Mouse (Mus musculus) mouse embryonic stem cell (cell line): ENCODE results near the gene Cpsf4l.
"Not testable (repeated sequence)": the region's sequence is repeated elsewhere in the genome, so short reads cannot be mapped to it uniquely, and the experiment has no call there.

Source experiments
- in situ Hi-C, 2 experiments: fragments of 300-500 bp; cut with MboI; formaldehyde crosslinking; loops; 1 replicate in 1 of 2; 3 replicates in 1 of 2; pipeline ENCODE4 v1.14.3; 2019 to 2020; ENCODE audit warnings: low sequenced_read_pairs in 2 of 2, low pct_unique_long_range_greater_than_20kb in 1 of 2, mixed read lengths in 1 of 2; ENCODE audit not compliant: unreplicated experiment in 1 of 2

Cpsf4l gene

DNA sequence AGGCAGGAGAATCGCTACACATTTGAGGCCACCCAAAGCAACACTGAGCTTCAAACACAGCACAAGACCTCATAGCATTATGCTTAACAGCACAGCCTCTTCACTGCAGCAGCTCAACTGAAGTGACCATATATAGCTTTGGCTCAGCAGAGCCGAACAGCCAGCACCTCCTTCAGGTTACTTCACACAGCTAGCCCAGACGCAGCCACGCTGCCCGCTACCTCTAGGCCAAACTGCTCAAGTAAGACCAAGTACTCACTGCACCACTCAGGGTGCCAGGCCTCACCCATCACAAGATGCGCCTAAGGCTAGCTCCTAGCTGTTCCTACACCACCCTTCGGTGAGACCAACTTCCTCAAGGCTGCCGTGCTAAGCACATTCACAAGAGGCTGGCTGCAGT, 31.4 kb downstream of the Cpsf4l start:
- in situ Hi-C loops: no loop called here

DNA sequence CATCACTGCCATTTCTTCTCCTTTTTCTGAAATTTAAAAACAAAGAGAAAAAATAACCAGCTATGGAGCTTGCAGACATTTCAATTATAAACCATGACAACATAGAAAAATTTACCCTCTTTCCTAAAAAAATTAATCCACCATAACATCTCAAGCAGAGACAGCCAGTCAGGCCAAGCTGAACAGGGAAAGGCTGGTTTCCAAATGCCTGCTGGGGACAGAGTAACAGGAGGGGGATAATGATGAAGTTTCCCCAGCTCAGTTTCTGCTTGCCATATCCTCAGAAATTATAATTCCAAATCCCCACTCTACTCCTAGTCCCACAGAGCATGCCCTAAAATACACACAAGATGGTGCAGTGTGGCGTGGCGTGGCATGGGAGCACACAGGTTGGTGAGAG, 32.4 kb downstream of the Cpsf4l start:
- in situ Hi-C loops: no loop called here

DNA sequence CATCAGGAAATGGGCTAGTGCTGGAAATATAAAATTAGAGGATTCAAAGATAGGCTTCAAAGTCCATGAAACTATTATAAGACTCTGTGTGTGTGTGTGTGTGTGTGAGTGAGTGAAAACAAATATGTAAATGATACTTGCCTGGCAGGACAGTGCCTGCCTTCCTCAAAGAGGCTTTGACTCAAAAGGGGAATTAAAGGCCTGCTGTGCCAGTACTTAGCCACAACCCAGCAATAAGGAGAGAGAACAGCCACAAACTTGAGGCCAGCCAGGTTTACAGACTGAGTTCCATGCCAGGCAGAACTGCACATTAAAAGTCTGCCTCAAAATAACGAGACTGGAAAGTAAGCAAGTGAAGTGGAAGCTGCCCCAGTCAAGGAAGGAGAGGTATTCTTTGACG, 33.0 kb downstream of the Cpsf4l start:
- in situ Hi-C loops: no loop called here

DNA sequence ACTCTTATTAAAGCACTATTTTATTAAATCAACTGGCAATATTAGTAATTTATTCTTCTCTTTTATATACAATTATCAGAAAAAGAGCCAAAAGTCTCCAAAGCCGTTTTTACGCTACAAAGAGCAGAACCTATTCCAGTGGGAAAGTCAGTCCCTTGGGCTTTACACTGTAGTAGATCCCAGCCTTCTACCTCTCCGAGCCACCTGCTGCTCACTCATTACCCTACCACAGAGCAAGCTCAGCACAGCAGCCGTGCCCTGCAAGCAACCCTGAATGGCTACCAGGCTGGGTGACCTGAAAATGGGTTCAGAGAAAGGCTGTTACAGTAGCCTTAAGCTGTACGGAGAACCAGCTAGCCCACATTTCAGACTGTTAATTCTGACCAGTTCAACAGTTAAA, 35.2 kb downstream of the Cpsf4l start:
- in situ Hi-C loops: no loop called here

DNA sequence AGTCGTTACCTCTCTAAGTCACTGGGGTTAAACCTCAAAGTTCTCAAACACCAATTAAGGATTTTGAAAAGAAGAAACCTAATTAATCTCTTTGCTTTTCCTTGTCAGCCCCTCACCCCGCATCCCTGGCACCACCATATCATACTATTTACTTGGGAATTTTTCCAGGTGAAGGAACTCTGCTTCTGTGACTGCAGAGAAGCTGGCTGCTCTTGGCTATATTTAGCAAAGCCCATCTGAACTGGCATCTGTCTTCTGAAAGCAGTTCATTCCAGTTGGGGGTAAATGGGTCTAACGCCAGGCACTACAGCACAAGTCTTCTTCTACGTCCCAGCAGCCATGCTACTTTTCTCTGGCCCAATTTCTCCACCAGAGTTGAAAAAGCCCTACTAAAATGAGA, 36.2 kb downstream of the Cpsf4l start:
- in situ Hi-C loops: no loop called here

DNA sequence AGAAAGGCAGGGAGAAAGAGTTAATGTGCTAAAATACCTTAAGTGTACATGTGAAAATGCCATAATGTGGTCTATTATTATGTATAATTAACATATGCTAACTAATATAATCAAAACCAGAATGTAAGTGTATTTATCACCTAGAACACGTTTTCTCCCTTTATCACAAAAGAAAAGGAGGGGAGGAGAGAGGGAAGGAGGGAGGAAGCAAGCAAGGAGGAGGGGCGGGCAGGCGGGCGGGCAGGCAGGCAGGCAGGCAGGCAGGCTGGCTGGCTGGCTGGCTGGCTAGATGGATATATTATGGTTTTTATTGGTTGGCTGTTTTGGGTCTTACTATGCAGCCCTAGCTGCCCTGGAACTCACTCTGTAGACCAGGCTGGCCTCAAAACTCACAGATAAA, 40.1 kb downstream of the Cpsf4l start:
- in situ Hi-C loops: no loop called here

DNA sequence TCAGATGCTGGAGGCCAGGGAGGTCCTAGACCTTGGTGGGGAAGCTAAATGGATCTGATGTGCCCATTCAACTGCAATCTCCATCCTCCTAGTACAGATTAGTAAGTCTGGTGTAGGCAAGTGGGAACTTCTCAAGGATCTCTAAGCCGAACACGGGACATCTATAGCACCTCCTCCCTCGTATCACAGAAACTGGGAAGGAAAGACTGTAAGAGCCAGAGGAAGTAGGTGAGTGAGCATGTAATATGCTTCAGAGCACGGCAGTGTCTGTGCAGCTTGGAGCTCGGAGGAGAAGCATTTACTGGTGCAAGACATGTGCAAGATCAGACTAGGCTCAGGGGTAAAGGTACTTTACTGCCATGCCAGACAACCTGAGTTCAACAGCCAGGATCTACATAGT, 41.0 kb downstream of the Cpsf4l start:
- in situ Hi-C loops: no loop called here

DNA sequence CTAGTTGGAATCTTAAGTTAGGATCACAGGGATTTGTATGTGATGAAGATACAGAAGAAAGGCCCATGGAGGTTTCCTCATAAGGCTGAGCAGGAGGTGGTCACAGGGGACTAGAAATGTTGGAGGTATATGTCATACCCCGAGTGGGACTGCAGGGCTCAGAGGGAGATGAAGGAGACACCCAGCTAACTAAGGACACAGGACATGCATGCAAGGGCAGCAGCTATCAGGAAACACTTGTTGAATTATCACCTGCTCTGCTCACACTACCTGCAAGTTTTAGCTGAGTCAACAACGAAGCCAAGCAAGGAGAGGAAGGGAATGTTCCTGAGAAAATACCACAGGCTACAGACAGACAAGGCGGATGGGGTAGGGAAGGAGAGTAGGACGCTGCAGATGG, 42.1 kb downstream of the Cpsf4l start:
- in situ Hi-C loops: no loop called here

DNA sequence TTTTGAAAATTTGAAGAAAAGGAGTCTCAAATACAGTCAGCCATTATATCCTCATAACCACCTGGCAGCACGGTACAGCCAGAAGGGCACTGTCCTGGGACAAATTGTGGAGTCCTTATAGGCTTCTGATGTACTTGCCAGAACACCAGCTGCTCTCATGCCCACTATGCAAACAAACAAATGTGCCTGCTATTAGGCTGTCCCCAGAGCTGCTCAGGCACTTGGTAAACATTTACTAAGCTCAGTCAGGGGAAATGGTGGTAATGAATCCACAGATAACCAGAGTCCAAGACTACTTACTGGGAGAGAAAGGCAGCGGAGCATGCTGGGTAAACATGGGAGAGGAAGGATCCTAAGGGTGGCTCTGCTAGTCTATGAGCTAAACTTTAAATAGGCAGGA, 42.7 kb downstream of the Cpsf4l start:
- in situ Hi-C loops: no loop called here

DNA sequence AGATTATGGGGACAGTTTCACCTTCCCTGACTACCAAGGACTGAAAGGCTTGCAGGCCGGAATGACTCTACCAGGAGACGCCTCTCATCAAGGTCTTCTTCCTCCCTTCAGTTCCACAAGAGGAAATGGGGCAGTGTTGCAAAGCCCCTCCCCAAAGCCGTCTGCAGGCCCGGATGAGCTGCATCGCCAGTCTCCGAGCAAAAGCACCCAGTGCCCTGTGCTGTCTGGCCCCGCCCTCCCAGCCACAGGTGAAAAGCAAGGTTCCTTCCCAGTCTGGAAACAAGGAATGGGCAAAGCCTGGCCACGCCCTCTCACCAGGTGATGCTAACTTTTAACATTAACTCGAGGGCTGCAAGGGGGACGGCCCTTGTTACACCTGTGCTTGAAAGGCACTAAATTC, 43.2 kb downstream of the Cpsf4l start:
- in situ Hi-C loops: no loop called here

DNA sequence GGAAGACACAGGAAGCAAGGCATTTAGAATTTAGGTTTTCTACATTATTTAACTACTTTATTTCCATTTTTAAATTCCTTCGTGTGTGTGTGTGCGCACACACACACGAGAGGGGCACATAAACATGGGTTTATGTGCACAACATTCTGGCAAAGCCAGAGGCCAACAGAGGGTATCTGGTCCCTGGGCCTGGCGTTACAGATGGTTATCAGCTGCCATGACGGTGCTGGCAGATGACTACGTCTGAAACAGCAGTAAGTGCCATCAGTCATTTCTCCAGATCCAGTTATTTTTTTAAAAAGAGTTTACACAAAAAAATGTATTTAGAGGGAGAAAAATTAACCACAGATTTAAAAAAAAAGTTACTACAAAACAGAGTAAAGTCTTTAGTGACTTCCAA, 43.6 kb downstream of the Cpsf4l start:
- in situ Hi-C loops: no loop called here

DNA sequence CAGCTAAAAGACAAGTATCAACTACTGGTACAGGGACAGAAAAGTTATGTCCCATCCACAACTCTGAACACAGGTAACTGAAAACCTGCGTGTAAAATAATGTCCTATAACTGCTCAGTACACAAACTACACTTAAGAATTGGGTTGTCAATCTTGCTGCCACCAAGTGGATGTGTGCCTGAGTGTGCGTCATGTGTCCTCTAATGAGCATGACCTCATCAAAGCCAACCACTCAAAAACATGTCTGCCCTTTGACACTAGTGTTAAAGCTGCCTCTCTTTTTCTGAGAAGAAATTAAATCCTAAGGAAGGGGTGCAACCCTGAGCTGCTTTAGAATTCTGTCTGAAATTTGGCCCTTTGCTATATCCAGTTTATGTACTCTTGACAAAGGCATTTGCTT, 45.5 kb downstream of the Cpsf4l start:
- in situ Hi-C loops: no loop called here

DNA sequence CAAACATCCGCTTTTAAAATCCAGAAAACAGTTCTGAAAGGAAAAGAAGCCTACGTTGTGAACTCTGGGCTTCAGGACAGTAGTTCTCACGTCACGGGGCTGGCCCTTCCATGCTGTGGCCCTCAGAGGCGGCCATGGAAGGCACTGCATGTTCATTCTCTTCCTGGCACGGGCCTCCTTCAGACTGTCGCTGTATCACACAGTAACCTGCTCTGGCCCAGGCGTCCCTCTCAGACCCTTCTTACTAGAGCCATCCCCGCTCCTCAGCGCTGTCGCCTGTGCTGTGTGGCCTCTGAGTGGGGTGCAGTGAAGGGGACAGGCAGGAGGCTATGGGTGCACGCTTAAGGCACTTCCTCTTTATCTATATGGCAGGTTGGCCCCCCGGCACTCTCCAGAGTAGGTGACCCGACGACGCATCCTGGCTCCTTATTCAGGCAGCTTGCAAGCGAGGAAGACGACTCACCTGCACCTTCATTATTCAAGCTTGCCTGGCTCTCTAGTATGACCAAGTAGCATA, 47.9 kb downstream of the Cpsf4l start:
- in situ Hi-C loops: no loop called here

DNA sequence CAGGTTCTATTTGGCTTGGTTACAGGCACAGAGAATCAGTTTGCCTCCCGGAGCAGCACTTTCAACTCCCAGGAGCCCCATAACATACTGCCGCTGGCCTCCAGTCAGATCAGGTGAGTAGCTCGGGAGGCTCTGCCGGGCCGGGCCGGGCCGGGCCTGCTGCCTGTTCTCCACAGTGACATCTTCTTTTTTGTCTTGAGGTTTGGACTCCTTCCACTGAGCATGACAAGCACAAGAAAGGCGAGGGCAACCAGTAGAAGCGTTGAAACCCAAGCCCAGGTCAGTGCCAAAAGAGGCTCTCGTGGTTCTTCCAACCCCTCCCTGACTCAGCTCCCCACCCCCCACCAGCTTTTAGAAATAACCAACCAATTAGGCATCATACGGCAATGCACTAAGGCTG, 48.9 kb downstream of the Cpsf4l start:
- in situ Hi-C loops: no loop called here

DNA sequence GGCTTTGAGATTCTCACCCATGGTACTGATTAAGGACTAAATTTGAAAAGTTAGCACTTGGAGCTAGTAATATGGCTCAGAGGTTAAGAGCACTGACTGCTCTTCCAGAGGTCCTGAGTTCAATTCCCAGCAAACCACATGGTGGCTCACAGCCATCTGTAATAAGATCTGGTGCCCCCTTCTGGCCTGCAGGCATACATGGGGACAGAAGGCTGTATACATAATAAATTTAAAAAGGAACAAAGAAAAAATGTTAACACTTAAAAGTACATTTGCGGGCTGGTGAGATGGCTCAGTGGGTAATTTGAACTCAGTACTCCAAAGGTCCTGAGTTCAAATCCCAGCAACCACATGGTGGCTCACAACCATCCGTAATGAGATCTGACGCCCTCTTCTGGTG, 49.6 kb downstream of the Cpsf4l start:
- in situ Hi-C loops: not testable (repeated sequence)

DNA sequence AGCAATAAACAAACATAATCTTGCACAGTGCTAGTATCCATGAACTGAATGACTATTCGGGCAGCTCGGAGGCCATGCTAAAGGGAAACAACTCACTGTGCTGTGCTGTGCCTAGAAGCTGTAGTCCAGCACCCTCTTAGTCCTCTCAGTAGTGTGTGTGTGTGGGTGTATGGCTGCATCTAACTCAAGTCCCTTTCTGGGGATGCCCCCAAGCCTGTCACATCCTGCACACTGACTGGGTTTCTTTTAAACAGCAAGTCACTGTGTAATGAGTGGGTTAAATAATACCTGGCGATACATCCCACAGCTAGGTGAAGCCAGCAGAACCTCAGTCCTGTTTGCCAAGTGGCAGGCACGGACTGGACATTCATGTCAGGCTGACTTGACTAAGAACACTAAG, 51.1 kb downstream of the Cpsf4l start:
- in situ Hi-C loops: no loop called here

DNA sequence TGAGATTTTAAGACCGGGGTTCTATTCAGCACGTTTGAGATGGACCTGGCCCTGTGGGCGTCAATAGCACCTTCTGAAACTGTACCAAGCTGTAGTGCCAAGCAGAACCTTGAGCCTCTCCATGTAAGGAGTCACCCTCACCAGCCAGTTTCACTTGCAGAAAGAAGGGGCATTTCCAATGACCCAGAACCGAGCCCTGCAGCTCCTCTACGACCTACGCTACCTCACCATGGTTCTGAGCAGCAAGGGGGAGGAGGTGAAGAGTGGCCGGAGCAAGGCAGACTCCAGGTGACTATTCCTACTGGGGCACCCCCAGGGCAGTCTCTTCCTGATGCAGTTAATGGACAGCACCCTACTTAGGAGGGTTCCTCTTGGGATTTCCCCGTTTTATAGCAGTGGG, 51.5 kb downstream of the Cpsf4l start:
- in situ Hi-C loops: no loop called here

DNA sequence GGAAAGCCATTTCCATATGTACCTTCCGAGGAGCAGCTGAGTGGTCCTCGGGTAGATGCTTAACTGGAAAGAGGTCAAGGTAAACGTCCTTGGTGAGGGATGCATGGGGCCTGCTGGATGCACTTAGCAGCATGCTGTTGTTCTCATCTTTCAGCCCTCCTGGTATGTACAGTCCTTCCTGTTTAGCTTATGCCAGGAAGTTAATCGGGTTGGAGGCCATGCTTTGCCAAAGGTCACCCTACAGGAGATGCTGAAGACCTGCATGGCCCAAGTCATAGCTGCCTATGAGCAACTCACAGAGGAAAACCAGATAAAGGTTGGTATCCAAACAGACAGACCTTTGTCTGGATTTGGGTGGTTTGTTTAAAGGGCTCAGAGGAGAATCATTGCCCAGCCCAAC, 52.6 kb downstream of the Cpsf4l start:
- in situ Hi-C loops: no loop called here

DNA sequence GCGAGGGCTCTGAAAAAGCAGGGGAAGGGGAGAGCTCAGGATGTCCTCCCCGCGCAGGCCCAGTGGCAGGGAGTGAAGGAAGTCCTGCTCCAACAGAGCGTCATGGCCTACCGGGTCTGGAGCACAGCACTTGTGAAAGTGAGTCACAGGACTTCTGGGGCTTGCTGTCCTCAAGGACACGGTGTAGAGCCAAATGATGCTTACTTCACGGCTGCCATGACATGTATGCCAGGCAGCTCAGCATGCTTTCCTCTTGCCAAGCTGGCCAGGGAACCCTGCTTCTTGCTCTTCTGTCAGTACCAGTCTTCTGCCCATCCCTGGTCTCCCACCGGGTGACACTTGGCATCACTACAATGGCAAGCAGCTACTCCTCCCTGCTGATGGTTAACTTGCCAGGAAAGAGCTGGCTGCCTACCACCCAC, 53.3 kb downstream of the Cpsf4l start:
- in situ Hi-C loops: no loop called here

DNA sequence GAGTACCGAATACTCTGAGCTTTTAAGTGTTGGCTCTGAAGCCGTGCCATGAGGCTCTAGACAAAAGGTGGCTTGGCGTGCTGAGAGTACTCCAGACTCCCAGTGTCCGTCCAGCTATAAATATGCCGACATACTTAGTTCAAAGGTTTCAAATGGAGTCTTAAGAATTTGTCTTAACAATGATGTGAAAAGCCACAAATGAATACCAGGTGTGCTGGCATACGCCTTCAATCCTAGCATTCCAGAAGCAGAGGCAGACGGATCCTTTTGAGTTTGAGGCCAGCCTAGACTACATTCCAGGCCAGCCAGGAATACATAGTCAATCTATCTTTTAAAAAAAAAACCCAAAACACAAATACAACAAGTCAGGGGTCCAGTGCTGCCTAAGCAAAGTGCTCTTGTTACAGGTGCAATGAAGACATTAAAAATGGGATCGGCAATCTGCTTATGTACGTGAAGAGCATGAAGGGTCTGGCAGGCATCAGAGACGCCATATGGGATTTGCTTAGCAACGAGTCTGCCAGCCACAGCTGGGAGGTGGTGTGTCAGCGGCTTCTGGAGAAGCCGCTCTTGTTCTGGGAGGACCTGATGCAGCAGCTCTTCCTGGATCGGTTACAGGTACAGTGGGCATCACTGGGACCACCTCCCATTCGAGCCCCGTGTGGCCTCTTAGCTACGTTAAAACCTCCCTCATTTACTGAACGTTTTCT, 55.1 kb downstream of the Cpsf4l start:
- in situ Hi-C loops: no loop called here

DNA sequence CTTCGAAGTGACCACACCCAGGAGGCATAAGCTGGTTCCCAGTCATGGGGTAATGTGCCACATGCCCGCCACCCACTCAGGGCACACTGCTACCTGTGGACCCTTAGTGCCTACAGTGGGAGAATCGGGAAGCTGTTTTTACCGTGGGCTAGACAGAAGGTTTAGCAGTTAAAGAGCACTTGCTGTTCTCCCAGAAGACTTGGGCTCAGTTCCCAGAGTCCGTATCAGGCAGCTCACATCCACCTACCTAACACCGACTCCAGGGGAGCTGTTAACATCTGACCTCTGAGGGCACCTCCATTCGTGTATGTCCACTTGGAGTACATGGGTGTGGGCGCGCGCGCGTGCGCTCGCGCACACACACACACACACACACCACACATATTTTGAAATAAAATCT, 55.7 kb downstream of the Cpsf4l start:
- in situ Hi-C loops: no loop called here
